Mouse (Mus musculus) bone marrow macrophage, adult 2 months (primary cell): ENCODE measurements around the gene Atp5d. TPM values are rescaled to one million over a fixed set of nuclear protein-coding genes. Genes with fewer than 3 reads are reported as not detected.

Source experiments
- H3K27ac ChIP-seq: 2 replicates; pipeline ENCODE4 v1.5.1; 2012; ENCODE audit warnings: low read depth, low read length; ENCODE audit not compliant: insufficient read depth
- H3K4me1 ChIP-seq: 2 replicates; pipeline ENCODE4 v1.6.1; 2012; ENCODE audit warnings: low read length; ENCODE audit not compliant: control insufficient read depth, insufficient read depth
- H3K4me3 ChIP-seq: 2 replicates; pipeline ENCODE4 v1.5.1; 2012; ENCODE audit warnings: mild to moderate bottlenecking, low read length, moderate library complexity; ENCODE audit not compliant: insufficient read depth
- CTCF ChIP-seq: IDR thresholded peaks from 2 replicates; pipeline ENCODE4 v1.5.1; 2012; ENCODE audit warnings: low read depth, mild to moderate bottlenecking, low read length, moderate library complexity
- POLR2A ChIP-seq: IDR thresholded peaks from 2 replicates; pipeline ENCODE4 v1.6.1; 2012; ENCODE audit warnings: mild to moderate bottlenecking, low read depth, low read length, borderline replicate concordance
- polyA plus RNA-seq: library from polyadenylated mRNA; stranded (reverse); fragments of >200 nt; gene quantifications from 2 replicates; pipeline ENCODE4 v1.2.4, GENCODE M21; 2012; ENCODE audit not compliant: missing spikeins, insufficient read depth, insufficient read length

Atp5d gene
- polyA plus RNA-seq, 1 experiment = 198 TPM

DNA sequence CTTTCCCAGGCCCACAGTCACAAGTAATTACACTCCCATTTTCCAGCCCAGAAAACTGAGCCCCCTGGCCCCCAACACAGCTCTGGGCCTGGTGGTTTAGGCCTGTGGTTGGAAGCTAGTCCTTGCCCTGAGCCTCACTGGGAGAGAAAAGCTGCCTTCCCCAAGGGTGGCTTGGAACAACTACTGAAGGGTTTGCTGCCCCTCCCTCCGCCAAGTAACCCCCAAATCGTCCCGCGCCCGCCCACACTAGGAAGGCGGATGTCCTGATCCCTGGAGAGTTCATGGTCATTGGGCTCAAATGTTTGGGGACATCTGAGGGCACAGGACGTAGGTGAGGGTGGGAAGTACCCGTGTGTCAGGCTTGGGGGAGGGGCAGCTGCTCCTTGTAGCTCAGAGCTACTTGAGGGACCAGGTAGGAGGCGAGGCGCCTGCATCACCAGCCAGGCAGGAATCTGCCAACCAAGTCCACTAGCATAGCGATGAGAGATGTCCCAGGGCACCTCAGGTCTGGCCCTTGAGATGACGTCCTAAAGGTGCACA, 20.7 kb downstream of the Atp5d start:
- H3K4me1 ChIP-seq = peaks cover 68% of the 10 kb centered on the region
- H3K4me3 ChIP-seq = peak overlapping the region; percentile 56
- TF ChIP-seq POLR2A (no peak), CTCF (no peak)
- peak overlapping the region; percentile 84 for H3K27ac ChIP-seq

DNA sequence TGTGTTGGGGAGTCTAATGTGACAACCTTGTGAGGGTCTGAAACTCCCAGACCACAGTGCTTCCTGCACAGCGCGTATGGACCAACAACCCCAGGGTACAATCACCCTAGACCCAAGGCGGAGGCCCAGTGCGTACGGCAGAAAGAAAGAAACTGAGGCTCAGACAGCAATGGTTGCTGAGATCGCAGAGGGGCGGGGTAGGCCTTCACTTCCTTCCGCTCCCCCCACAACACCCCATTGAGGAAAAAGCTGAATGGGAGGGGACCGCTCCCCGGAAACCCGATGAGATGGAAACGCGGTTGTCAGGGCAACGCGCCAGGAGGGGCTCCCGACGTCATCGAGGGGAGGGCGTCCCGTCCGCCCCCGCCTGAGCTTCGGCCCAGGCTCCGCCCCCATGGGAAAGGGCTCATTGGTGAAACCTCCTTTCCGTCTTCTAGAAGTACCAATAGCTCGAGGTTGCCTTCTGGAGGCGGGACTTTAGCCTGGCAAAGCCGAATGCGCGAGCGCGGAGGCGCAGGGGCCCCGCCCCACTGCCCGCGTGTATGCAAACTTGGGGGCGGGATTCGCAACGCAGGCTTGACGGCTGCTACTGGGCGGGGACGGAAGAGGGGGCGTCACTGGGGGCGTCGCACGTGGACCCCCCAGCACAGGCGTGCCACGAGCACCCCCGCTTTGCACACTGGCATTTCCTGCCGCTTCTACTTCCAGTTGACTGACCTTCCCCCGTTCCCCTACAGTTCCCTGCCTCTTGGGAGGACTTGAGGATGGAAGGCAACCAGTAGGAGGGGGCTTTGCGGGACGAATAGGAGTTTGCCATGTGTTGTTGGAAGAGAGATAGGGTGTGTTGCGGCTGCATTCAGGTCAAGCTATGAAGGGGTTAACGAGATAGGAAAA, 21.4 kb downstream of the Atp5d start:
- H3K4me3 ChIP-seq = peak overlapping the region; percentile 58
- TF ChIP-seq POLR2A = no peak
- no peak for TF ChIP-seq CTCF
- peaks cover 69% of the 10 kb centered on the region for H3K4me1 ChIP-seq
- H3K27ac ChIP-seq = peak overlapping the region; percentile 84

- Histone ChIP-seq H3K27ac (peak overlapping the region; percentile 74), H3K4me1 (peaks cover 63% of the 10 kb centered on the region), H3K4me3 (peak overlapping the region; percentile 58)
- TF ChIP-seq POLR2A = peak; percentile 35; the same call in 1 of the 2 replicates
- no peak for TF ChIP-seq CTCF
Observed at GRCm38 (mm10) chr10:80160455-80161371, 22.3 kb downstream of the Atp5d start.

DNA sequence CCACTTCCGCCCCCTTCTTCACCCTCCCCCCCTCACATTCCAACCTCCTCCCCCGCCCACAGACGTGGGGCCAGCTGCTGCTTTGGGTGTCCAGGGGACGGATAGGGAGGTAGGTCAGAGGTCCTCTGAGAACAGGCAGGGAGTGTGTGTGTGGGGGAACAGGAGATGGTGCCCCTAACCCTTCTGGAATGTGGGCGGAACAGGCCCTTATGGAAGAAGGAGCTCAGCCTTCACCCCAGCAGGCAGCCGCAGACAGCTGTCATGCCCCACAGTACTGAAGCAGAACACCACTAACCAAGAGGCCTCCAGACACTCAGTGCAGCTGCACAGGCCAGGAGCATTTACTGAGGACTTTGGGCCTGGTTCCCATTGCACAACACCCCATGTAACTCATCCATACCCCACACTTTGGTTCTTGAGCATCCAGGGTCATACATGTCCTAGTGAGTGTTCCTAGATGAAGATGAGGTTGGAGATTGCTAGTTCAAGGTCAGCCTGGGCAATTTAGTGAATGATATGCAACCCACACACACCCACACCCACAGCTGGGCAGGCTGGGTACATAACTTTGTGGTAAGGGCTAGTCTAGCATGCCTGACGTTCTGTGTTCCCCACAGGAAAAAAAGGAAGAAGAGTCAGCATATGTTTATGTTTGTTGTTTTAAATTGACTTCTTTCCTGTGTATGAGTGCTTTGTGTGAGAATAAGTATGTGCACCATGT, 23.2 kb downstream of the Atp5d start:
- Histone ChIP-seq H3K4me1 (peaks cover 60% of the 10 kb centered on the region), H3K27ac (peak overlapping the region; percentile 70), H3K4me3 (no peak overlapping the region)
- no peak for TF ChIP-seq CTCF
- no peak for TF ChIP-seq POLR2A

DNA sequence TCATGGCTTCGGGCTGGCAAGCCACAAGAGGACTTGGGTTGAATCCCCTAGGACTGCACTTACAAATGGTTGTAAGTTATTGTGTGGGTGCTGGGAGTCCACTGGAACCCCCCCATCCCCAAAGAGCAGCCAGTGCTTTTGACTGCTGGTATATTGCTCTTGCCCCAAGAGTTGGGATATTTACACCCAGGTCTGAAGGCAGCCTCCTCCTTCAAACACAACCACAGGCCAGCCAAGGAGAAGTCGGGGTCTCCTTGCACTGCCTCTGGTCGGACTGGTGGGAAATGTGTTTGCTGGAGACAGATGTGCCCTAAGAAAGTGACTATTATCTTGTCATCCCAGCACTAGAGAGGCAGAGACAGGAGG, 23.8 kb downstream of the Atp5d start:
- Histone ChIP-seq H3K4me1 (peaks cover 62% of the 10 kb centered on the region), H3K27ac (peak overlapping the region; percentile 70), H3K4me3 (no peak overlapping the region)
- TF ChIP-seq POLR2A = no peak
- no peak for TF ChIP-seq CTCF

GRCm38 (mm10) chr10:80162716-80163299, 24.4 kb downstream of the Atp5d start:
- H3K27ac ChIP-seq = peak overlapping the region; percentile 70
- H3K4me3 ChIP-seq = no peak overlapping the region
- peaks cover 59% of the 10 kb centered on the region for H3K4me1 ChIP-seq
- TF ChIP-seq POLR2A (no peak), CTCF (no peak)

- Histone ChIP-seq H3K4me3 (no peak overlapping the region), H3K4me1 (peaks cover 55% of the 10 kb centered on the region), H3K27ac (peak overlapping the region; percentile 70)
- TF ChIP-seq POLR2A = no peak
- TF ChIP-seq CTCF = no peak
Observed at GRCm38 (mm10) chr10:80163721-80164120, 25.3 kb downstream of the Atp5d start.

DNA sequence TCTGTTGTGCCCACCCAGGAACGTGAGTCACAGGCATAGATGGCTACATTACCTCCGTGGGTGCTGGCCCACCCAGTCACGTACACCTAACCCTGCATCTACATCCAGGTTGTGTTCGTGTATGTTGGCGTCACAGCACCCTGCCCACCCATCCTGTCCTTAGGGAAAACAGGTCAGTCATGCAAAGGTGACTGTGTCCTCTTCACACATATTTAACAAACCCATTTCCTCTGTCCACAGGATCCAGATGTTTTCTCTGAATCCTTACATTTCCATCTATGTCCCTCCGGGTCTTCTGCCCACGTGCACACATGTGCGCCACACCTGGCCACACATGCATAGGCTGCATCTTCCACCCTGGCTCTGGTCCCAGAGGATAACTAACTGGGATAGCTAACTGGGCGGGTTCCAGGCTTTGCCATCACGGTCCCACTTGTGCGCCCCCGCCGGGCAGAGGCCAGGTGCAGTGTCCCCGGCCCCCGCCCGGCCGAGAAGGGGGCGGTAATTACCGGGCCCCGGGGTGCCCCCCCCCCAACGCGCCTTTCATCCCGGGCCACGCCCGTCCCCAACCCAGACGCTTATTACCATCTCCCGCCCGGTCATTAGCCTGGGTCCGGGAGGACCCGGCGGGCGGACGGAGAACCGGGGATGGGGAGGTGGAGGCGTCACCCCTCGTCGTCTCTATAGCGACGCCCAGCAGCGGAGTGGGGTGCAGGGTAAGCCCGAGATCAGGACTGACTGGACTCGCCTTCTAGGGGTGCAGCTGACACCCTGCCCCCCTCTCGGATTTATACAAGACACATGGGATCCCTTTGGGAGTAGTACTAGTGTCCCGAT, 25.9 kb downstream of the Atp5d start:
- H3K4me3 ChIP-seq = peak overlapping the region; percentile 65
- no peak for TF ChIP-seq CTCF
- no peak for TF ChIP-seq POLR2A
- peak overlapping the region; percentile 70 for H3K27ac ChIP-seq
- H3K4me1 ChIP-seq = peaks cover 51% of the 10 kb centered on the region
